Mouse (Mus musculus) lung, postnatal 0 days (tissue): Measurements from ENCODE around the gene Syn2. TPM values are rescaled to one million over a fixed set of nuclear protein-coding genes. Genes with fewer than 3 reads are reported as not detected.

Experiments
- ATAC-seq: fragments of 200-750 bp; cut with Nextera tagmentation; 2 replicates; pipeline ENCODE4 v1.8.0; 2017; ENCODE audit warnings: moderate library complexity
- DNase-seq: peaks from one replicate; pipeline ENCODE4 v3.0.0-alpha.2; 2016; ENCODE audit warnings: low spot score
- H3K27ac ChIP-seq: fragments of 300-500 bp; sonication (generic); 2 replicates; pipeline ENCODE4 v1.5.1; 2014; ENCODE audit warnings: antibody characterized with exemption, mild to moderate bottlenecking, low read length, mixed read lengths
- H3K27me3 ChIP-seq: fragments of 300-500 bp; sonication (generic); replicated peaks from 2 replicates; pipeline ENCODE4 v1.6.1; 2014; ENCODE audit warnings: low read length, mixed read lengths; ENCODE audit not compliant: insufficient read depth
- H3K36me3 ChIP-seq: fragments of 300-500 bp; sonication (generic); 2 replicates; pipeline ENCODE4 v1.6.1; 2014; ENCODE audit warnings: low read length, mixed read lengths; ENCODE audit not compliant: insufficient read depth
- H3K4me1 ChIP-seq: fragments of 300-500 bp; sonication (generic); 2 replicates; pipeline ENCODE4 v1.6.1; 2014; ENCODE audit warnings: antibody characterized with exemption, low read depth, low read length, mixed read lengths; ENCODE audit not compliant: insufficient read depth
- H3K4me2 ChIP-seq: fragments of 300-500 bp; sonication (generic); replicated peaks from 2 replicates; pipeline ENCODE4 v1.6.1; 2014; ENCODE audit warnings: low read depth, mild to moderate bottlenecking, low read length, moderate library complexity, mixed read lengths
- H3K4me3 ChIP-seq: fragments of 300-500 bp; sonication (generic); 2 replicates; pipeline ENCODE4 v1.5.1; 2014; ENCODE audit warnings: low read depth, low read length
- H3K9ac ChIP-seq: fragments of 300-500 bp; sonication (generic); replicated peaks from 2 replicates; pipeline ENCODE4 v1.6.1; 2014; ENCODE audit warnings: low read depth, mild to moderate bottlenecking
- H3K9me3 ChIP-seq: fragments of 300-500 bp; sonication (generic); 2 replicates; pipeline ENCODE4 v1.6.1; 2016; ENCODE audit warnings: low read length, mixed read lengths
- CTCF ChIP-seq: IDR thresholded peaks from 2 replicates; pipeline ENCODE4 v1.5.1; 2016; ENCODE audit warnings: antibody characterized with exemption, mild to moderate bottlenecking
- EP300 ChIP-seq: IDR thresholded peaks from 2 replicates; pipeline ENCODE4 v1.6.1; 2016; ENCODE audit warnings: antibody characterized with exemption, mild to moderate bottlenecking, control low read depth
- WGBS: fragments of 180-500 bp; shearing (Covaris S2); extraction: QIAGEN DNeasy Blood & Tissue Kit; methylation state at CpG from one replicate; pipeline ENCODE4 v1.1.7; 2014; 5-methylcytosine and 5-hydroxymethylcytosine counted together
- polyA plus RNA-seq: library from polyadenylated mRNA; unstranded; fragments of >200 nt; fragmentation: Nextera tagmentation; extraction: Ambion mirVana; gene quantifications from 2 replicates; pipeline ENCODE4 v1.2.1, GENCODE M21; 2015

Syn2 gene
- polyA plus RNA-seq, 1 experiment from 2014 or later: 1.0 TPM

DNA sequence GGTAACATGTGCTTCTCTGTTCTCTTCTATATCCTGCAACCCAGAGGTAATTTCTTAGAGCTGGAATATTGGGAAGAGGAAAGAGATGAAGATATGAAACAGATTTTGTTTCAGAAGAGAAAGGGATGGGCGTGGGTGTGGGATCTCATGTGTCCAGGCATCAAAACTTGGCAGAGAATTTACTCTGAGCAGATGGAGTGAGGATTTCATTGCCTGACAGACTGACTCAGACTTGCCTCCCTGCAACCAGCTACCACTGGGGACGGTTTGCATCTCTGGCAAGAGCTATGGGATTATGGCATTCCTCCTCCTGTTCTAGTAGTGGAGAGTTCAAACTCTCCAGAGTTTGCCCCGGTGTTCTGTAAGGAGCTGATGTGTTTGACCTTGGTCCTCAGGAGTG is 34.2 kb downstream of the Syn2 start:
- no peak for ATAC-seq
- Histone ChIP-seq H3K4me3 (no peak overlapping the region), H3K27me3 (no peaks in the 10 kb centered on the region), H3K36me3 (no peaks in the 10 kb centered on the region), H3K27ac (no peak overlapping the region), H3K9me3 (no peaks in the 10 kb centered on the region), H3K9ac (no peak overlapping the region), H3K4me1 (no peaks in the 10 kb centered on the region), H3K4me2 (no peak overlapping the region)
- DNase-seq: no peak
- TF ChIP-seq EP300: no peak
- no peak for TF ChIP-seq CTCF
- 51% methylated on average over 3 of the region's 3 CpGs for WGBS

DNA sequence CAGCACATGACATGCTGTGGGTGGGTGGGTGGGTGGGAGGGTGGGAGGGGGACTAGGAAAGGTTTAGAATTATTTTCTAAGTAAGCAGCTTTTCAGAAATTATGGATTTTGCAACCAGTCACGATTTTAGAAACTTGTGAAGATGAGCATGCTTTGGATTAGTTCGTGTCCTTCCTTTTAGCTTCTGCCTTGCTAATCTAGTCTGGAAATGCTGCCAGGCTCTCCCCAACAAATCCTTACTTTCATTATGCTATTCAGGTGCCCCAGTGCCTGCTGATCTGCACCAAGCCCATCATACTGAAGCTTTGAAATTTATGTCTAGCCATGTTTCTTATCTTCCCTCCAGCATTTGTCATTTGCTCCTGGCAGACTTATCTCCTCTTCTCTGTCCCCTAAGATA is 34.8 kb downstream of the Syn2 start:
- no peak overlapping the region for H3K4me2 ChIP-seq
- no peak for DNase-seq
- 64% methylated on average over 2 of the region's 2 CpGs for WGBS
- H3K4me1 ChIP-seq: no peaks in the 10 kb centered on the region
- TF ChIP-seq EP300: no peak
- TF ChIP-seq CTCF: no peak
- no peak for ATAC-seq
- no peaks in the 10 kb centered on the region for H3K27me3 ChIP-seq
- H3K36me3 ChIP-seq: no peaks in the 10 kb centered on the region
- no peak overlapping the region for H3K4me3 ChIP-seq
- H3K9ac ChIP-seq: no peak overlapping the region
- H3K27ac ChIP-seq: no peak overlapping the region
- H3K9me3 ChIP-seq: no peaks in the 10 kb centered on the region

GRCm38 (mm10) chr6:115174845-115175244 is 40.1 kb downstream of the Syn2 start:
- ATAC-seq: no peak
- Histone ChIP-seq H3K27me3 (no peaks in the 10 kb centered on the region), H3K4me1 (no peaks in the 10 kb centered on the region), H3K27ac (no peak overlapping the region), H3K9ac (no peak overlapping the region), H3K9me3 (no peaks in the 10 kb centered on the region), H3K4me3 (no peak overlapping the region), H3K4me2 (no peak overlapping the region), H3K36me3 (no peaks in the 10 kb centered on the region)
- TF ChIP-seq EP300: no peak
- peak; percentile 82 for TF ChIP-seq CTCF
- 28% methylated on average over 3 of the region's 3 CpGs for WGBS
- peak; percentile 40 for DNase-seq

- no peak for TF ChIP-seq CTCF
- no peak for TF ChIP-seq EP300
- no peak for ATAC-seq
- H3K4me2 ChIP-seq: no peak overlapping the region
- H3K4me1 ChIP-seq: no peaks in the 10 kb centered on the region
- H3K4me3 ChIP-seq: no peak overlapping the region
- no peak overlapping the region for H3K27ac ChIP-seq
- no peak overlapping the region for H3K9ac ChIP-seq
- no peaks in the 10 kb centered on the region for H3K27me3 ChIP-seq
- no peaks in the 10 kb centered on the region for H3K36me3 ChIP-seq
- peak; percentile 64 for DNase-seq
- H3K9me3 ChIP-seq: no peaks in the 10 kb centered on the region
- 17% methylated on average over 3 of the region's 3 CpGs for WGBS
Measured at GRCm38 (mm10) chr6:115178826-115179225, 44.1 kb downstream of the Syn2 start.

DNA sequence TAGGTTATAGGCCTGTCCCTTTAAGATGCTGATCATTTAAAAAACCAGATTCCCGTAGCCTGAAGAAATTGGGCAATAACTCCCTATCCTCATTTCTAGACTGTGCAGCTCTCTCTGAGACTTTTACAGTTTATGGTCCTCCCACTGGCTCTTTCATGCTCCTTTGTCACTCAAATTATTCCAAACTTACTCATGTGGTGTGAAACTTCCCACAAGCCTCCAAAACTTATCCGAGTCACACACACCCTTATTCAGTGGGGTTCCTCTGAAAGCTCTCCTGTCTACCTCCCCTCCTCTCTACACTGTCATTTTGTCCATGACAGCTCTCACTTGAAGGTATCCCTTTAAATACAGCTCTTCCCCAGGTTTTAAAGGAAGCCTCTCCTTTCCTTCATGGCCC is 46.4 kb downstream of the Syn2 start:
- Histone ChIP-seq H3K9me3 (no peaks in the 10 kb centered on the region), H3K4me3 (no peak overlapping the region), H3K4me2 (no peak overlapping the region), H3K27me3 (no peaks in the 10 kb centered on the region), H3K9ac (no peak overlapping the region), H3K4me1 (no peaks in the 10 kb centered on the region), H3K27ac (no peak overlapping the region), H3K36me3 (no peaks in the 10 kb centered on the region)
- 68% methylated on average over 2 of the region's 2 CpGs for WGBS
- TF ChIP-seq EP300 (no peak), CTCF (no peak)
- DNase-seq (no peak), ATAC-seq (no peak)

DNA sequence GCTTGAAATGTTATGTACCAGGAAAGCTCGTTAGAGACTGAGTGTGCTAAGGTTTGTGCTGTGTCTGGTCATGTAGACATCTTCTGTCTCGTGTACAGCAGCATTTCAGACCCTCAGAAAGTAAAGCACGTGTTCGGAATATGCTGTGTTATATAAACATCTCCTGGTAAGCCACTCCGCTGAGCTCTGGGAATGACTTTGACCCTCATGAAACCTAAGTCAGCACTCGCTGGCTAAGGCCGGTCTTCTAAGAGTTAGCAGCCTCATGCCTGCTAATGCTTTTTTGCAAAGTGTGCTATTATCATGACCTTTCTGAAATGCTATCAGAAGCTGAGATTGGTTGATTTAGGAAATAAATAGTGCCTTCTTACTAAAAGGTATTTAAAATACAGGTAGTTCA is 56.4 kb downstream of the Syn2 start:
- Histone ChIP-seq H3K4me3 (no peak overlapping the region), H3K9me3 (no peaks in the 10 kb centered on the region), H3K4me2 (no peak overlapping the region), H3K36me3 (no peaks in the 10 kb centered on the region), H3K9ac (no peak overlapping the region), H3K27me3 (no peaks in the 10 kb centered on the region), H3K27ac (no peak overlapping the region), H3K4me1 (no peaks in the 10 kb centered on the region)
- 52% methylated on average over 7 of the region's 7 CpGs for WGBS
- no peak for TF ChIP-seq CTCF
- TF ChIP-seq EP300: no peak
- DNase-seq: no peak
- ATAC-seq: no peak

DNA sequence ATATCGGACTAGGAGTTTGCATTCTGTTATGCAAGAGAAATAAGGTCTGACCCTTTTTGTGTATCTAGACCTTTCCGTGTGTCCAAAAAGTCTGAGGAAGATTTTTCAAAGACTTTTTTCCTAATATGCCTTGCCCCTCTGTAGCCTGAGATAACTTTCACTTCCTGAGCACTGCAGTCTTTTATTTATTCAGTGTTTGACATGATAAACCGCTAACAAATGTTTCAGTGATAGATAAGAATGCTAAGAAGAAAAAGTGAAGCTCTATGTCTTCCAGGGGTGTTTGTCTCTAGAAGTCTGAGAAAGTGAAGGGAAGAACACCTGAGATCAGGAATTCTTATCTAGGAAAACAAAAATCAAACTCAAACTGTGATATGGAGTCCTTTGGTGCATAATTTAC is 66.1 kb downstream of the Syn2 start:
- no peak overlapping the region for H3K4me2 ChIP-seq
- 24% methylated on average over 3 of the region's 3 CpGs for WGBS
- H3K4me1 ChIP-seq: no peaks in the 10 kb centered on the region
- no peak overlapping the region for H3K9ac ChIP-seq
- no peaks in the 10 kb centered on the region for H3K9me3 ChIP-seq
- H3K36me3 ChIP-seq: no peaks in the 10 kb centered on the region
- DNase-seq: no peak
- no peaks in the 10 kb centered on the region for H3K27me3 ChIP-seq
- no peak overlapping the region for H3K4me3 ChIP-seq
- H3K27ac ChIP-seq: no peak overlapping the region
- TF ChIP-seq EP300 (no peak), CTCF (no peak)
- no peak for ATAC-seq
